Mouse (Mus musculus) heart, embryonic 15.5 days (tissue): ENCODE measurements around the gene Dapk2. TPM values are rescaled to one million over a fixed set of nuclear protein-coding genes. Genes with fewer than 3 reads are reported as not detected.
A peak's percentile ranks its signal among the peaks of the same experiment; 100 is the strongest.

ENCODE experiments used
- ATAC-seq: fragments of 200-750 bp; cut with Nextera tagmentation; replicated peaks from 2 replicates; pipeline ENCODE4 v1.8.0; 2017; ENCODE audit warnings: low read depth, moderate TSS enrichment; ENCODE audit not compliant: insufficient number of reproducible peaks, insufficient read depth, low FRiP score
- H3K27ac ChIP-seq: fragments of 300-500 bp; sonication (generic); 2 replicates; pipeline ENCODE4 v1.5.1; 2015; ENCODE audit warnings: mild to moderate bottlenecking, inconsistent platforms
- H3K27me3 ChIP-seq: fragments of 300-500 bp; sonication (generic); 2 replicates; pipeline ENCODE4 v1.6.1; 2015; ENCODE audit warnings: inconsistent platforms
- H3K36me3 ChIP-seq: fragments of 300-500 bp; sonication (generic); 2 replicates; pipeline ENCODE4 v1.6.1; 2015; ENCODE audit warnings: mild to moderate bottlenecking, inconsistent platforms
- H3K4me1 ChIP-seq: fragments of 300-500 bp; sonication (generic); replicated peaks from 2 replicates; pipeline ENCODE4 v1.6.1; 2015; ENCODE audit warnings: inconsistent platforms
- H3K4me2 ChIP-seq: fragments of 300-500 bp; sonication (generic); 2 replicates; pipeline ENCODE4 v1.6.1; 2015; ENCODE audit warnings: inconsistent platforms, mild to moderate bottlenecking, moderate library complexity
- H3K4me3 ChIP-seq: fragments of 300-500 bp; sonication (generic); 2 replicates; pipeline ENCODE4 v1.5.1; 2015; ENCODE audit warnings: mild to moderate bottlenecking, inconsistent platforms
- H3K9ac ChIP-seq: fragments of 300-500 bp; sonication (generic); 2 replicates; pipeline ENCODE4 v1.6.1; 2015; ENCODE audit warnings: mild to moderate bottlenecking, inconsistent platforms
- H3K9me3 ChIP-seq: fragments of 300-500 bp; sonication (generic); replicated peaks from 2 replicates; pipeline ENCODE4 v1.6.1; 2016; ENCODE audit warnings: inconsistent platforms
- WGBS: fragments of 180-500 bp; shearing (Covaris S2); methylation state at CpG from one replicate; pipeline ENCODE4 v1.1.7; 2015; ENCODE audit warnings: mixed read lengths; 5-methylcytosine and 5-hydroxymethylcytosine counted together
- polyA plus RNA-seq: library from polyadenylated mRNA; unstranded; fragments of >200 nt; fragmentation: Nextera tagmentation; extraction: Ambion mirVana; gene quantifications from 2 replicates; pipeline ENCODE4 v1.2.1, GENCODE M21; 2015

Dapk2 gene
- polyA plus RNA-seq, 1 experiment from 2014 or later = 5.7 TPM

GRCm38 (mm10) chr9:66194003-66194402 lies 36.0 kb downstream of the Dapk2 start:
- no peak for ATAC-seq
- Histone ChIP-seq H3K27me3 (no peaks in the 10 kb centered on the region), H3K36me3 (no peaks in the 10 kb centered on the region), H3K4me1 (0 out of 2 replicates have a peak, but pooled peaks cover 2% of the 10 kb centered on the region), H3K9ac (no peak overlapping the region), H3K27ac (no peak overlapping the region), H3K9me3 (no peaks in the 10 kb centered on the region), H3K4me2 (no peak overlapping the region), H3K4me3 (no peak overlapping the region)
- WGBS = 62% methylated on average over 3 of the region's 3 CpGs

- 48% methylated on average over 3 of the region's 3 CpGs for WGBS
- ATAC-seq = no peak
- H3K9ac ChIP-seq = no peak overlapping the region
Measured at GRCm38 (mm10) chr9:66196561-66196960, 38.5 kb downstream of the Dapk2 start.

GRCm38 (mm10) chr9:66198533-66198932 lies 40.5 kb downstream of the Dapk2 start:
- Histone ChIP-seq H3K27me3 (no peaks in the 10 kb centered on the region), H3K27ac (no peak overlapping the region), H3K9ac (no peak overlapping the region), H3K4me2 (no peak overlapping the region), H3K4me3 (no peak overlapping the region), H3K36me3 (no peaks in the 10 kb centered on the region), H3K9me3 (no peaks in the 10 kb centered on the region), H3K4me1 (peaks cover 6% of the 10 kb centered on the region; the same call in 1 of the 2 replicates)
- ATAC-seq = no peak
- 93% methylated on average over 1 of the region's 1 CpGs for WGBS

More at GRCm38 (mm10) chr9:66196561-66196960, 38.5 kb downstream of the Dapk2 start:
- H3K4me3 ChIP-seq = no peak overlapping the region
- H3K9me3 ChIP-seq = no peaks in the 10 kb centered on the region
- no peak overlapping the region for H3K27ac ChIP-seq
- H3K4me2 ChIP-seq = no peak overlapping the region
- H3K27me3 ChIP-seq = no peaks in the 10 kb centered on the region
- H3K4me1 ChIP-seq = peaks cover 6% of the 10 kb centered on the region; the same call in 1 of the 2 replicates
- no peaks in the 10 kb centered on the region for H3K36me3 ChIP-seq

- WGBS = 78% methylated on average over 14 of the region's 14 CpGs
- H3K36me3 ChIP-seq = no peaks in the 10 kb centered on the region
- H3K4me1 ChIP-seq = peaks cover 4% of the 10 kb centered on the region; the same call in 1 of the 2 replicates
- H3K4me3 ChIP-seq = no peak overlapping the region
- H3K9me3 ChIP-seq = no peaks in the 10 kb centered on the region
- H3K9ac ChIP-seq = no peak overlapping the region
- H3K27ac ChIP-seq = no peak overlapping the region
- no peaks in the 10 kb centered on the region for H3K27me3 ChIP-seq
- H3K4me2 ChIP-seq = no peak overlapping the region
- ATAC-seq = no peak
Measured at GRCm38 (mm10) chr9:66199657-66200410, 41.8 kb downstream of the Dapk2 start.

GRCm38 (mm10) chr9:66200411-66200789 lies 42.4 kb downstream of the Dapk2 start:
- Histone ChIP-seq H3K27ac (no peak overlapping the region), H3K9ac (no peak overlapping the region), H3K4me2 (no peak overlapping the region), H3K36me3 (no peaks in the 10 kb centered on the region), H3K4me3 (no peak overlapping the region), H3K27me3 (no peaks in the 10 kb centered on the region), H3K4me1 (peaks cover 4% of the 10 kb centered on the region; the same call in 1 of the 2 replicates), H3K9me3 (no peaks in the 10 kb centered on the region)
- WGBS = 34% methylated on average over 5 of the region's 5 CpGs
- ATAC-seq = no peak

- H3K4me1 ChIP-seq = peaks cover 14% of the 10 kb centered on the region
- H3K27me3 ChIP-seq = no peaks in the 10 kb centered on the region
- no peaks in the 10 kb centered on the region for H3K9me3 ChIP-seq
- H3K4me3 ChIP-seq = no peak overlapping the region
- 40% methylated on average over 6 of the region's 6 CpGs for WGBS
- ATAC-seq = no peak
- H3K4me2 ChIP-seq = no peak overlapping the region
- H3K9ac ChIP-seq = no peak overlapping the region
- H3K36me3 ChIP-seq = no peaks in the 10 kb centered on the region
- no peak overlapping the region for H3K27ac ChIP-seq
Measured at GRCm38 (mm10) chr9:66201665-66202064, 43.6 kb downstream of the Dapk2 start.

- no peak for ATAC-seq
- no peak overlapping the region for H3K4me3 ChIP-seq
- 81% methylated on average over 7 of the region's 7 CpGs for WGBS
- H3K9me3 ChIP-seq = no peaks in the 10 kb centered on the region
- no peaks in the 10 kb centered on the region for H3K27me3 ChIP-seq
- H3K36me3 ChIP-seq = no peaks in the 10 kb centered on the region
- H3K27ac ChIP-seq = no peak overlapping the region
- H3K9ac ChIP-seq = no peak overlapping the region
- H3K4me2 ChIP-seq = no peak overlapping the region
- H3K4me1 ChIP-seq = peaks cover 22% of the 10 kb centered on the region
Measured at GRCm38 (mm10) chr9:66202463-66202862, 44.4 kb downstream of the Dapk2 start.

- Histone ChIP-seq H3K9ac (no peak overlapping the region), H3K4me3 (no peak overlapping the region), H3K4me2 (no peak overlapping the region), H3K9me3 (no peaks in the 10 kb centered on the region), H3K4me1 (peaks cover 29% of the 10 kb centered on the region), H3K27ac (no peak overlapping the region), H3K27me3 (no peaks in the 10 kb centered on the region), H3K36me3 (no peaks in the 10 kb centered on the region)
- whole genome bisulfite sequencing = 72% methylated on average over 9 of the region's 9 CpGs
- no peak for ATAC-seq
Measured at GRCm38 (mm10) chr9:66205702-66206101, 47.7 kb downstream of the Dapk2 start.

GRCm38 (mm10) chr9:66206825-66207224 lies 48.8 kb downstream of the Dapk2 start:
- Histone ChIP-seq H3K27me3 (no peaks in the 10 kb centered on the region), H3K36me3 (no peaks in the 10 kb centered on the region), H3K9me3 (no peaks in the 10 kb centered on the region), H3K4me1 (peaks cover 40% of the 10 kb centered on the region), H3K4me3 (no peak overlapping the region), H3K27ac (peak overlapping the region; percentile 56; the same call in 1 of the 2 replicates), H3K9ac (no peak overlapping the region), H3K4me2 (no peak overlapping the region)
- WGBS = 19% methylated on average over 5 of the region's 5 CpGs
- peak; percentile 71 for ATAC-seq

- no peak overlapping the region for H3K9ac ChIP-seq
- peak overlapping the region; percentile 26; the same call in 1 of the 2 replicates for H3K27ac ChIP-seq
- H3K27me3 ChIP-seq = no peaks in the 10 kb centered on the region
- no peak for ATAC-seq
- H3K4me2 ChIP-seq = no peak overlapping the region
- peaks cover 56% of the 10 kb centered on the region for H3K4me1 ChIP-seq
- no peak overlapping the region for H3K4me3 ChIP-seq
- no peaks in the 10 kb centered on the region for H3K36me3 ChIP-seq
- 46% methylated on average over 4 of the region's 4 CpGs for WGBS
- H3K9me3 ChIP-seq = no peaks in the 10 kb centered on the region
Measured at GRCm38 (mm10) chr9:66211420-66211819, 53.4 kb downstream of the Dapk2 start.

- Histone ChIP-seq H3K27ac (0 out of 2 replicates have a peak overlapping the region, but pooled peaks have one; percentile 26), H3K9ac (no peak overlapping the region), H3K4me2 (no peak overlapping the region), H3K4me3 (no peak overlapping the region), H3K4me1 (peaks cover 49% of the 10 kb centered on the region), H3K27me3 (no peaks in the 10 kb centered on the region), H3K36me3 (no peaks in the 10 kb centered on the region), H3K9me3 (no peaks in the 10 kb centered on the region)
- ATAC-seq = no peak
- WGBS = 78% methylated on average over 2 of the region's 2 CpGs
Measured at GRCm38 (mm10) chr9:66212088-66212487, 54.1 kb downstream of the Dapk2 start.

GRCm38 (mm10) chr9:66212802-66213201 lies 54.8 kb downstream of the Dapk2 start:
- Histone ChIP-seq H3K27me3 (no peaks in the 10 kb centered on the region), H3K9ac (no peak overlapping the region), H3K9me3 (no peaks in the 10 kb centered on the region), H3K27ac (peak overlapping the region; percentile 68), H3K36me3 (no peaks in the 10 kb centered on the region), H3K4me3 (no peak overlapping the region), H3K4me1 (peaks cover 49% of the 10 kb centered on the region), H3K4me2 (no peak overlapping the region)
- WGBS = 59% methylated on average over 5 of the region's 5 CpGs
- no peak for ATAC-seq
